Mouse (Mus musculus): ENCODE results near the gene Prpf38a.

The Prpf38a gene

GRCm38 (mm10) chr4:108578840-108579742, at the start of gene Prpf38a, which contains the start of gene Orc1:
Gene Prpf38a (minus strand): TSS chr4:108579336.
Gene Orc1 (plus strand): TSS chr4:108579423.
- DNase-seq (ENCODE audit: low spot score), result peak; percentile 96

GRCm38 (mm10) chr4:108627066-108627465, 47.9 kb upstream of the Prpf38a start:
- DNase-seq (ENCODE audit: low spot score), result no peak

- DNase-seq (ENCODE audit: low spot score), result no peak
These were observed 42.4 kb upstream of the Prpf38a start for GRCm38 (mm10) chr4:108621504-108621903.

GRCm38 (mm10) chr4:108620536-108620935, 41.4 kb upstream of the Prpf38a start:
- DNase-seq (ENCODE audit: low spot score), result no peak

- peak; percentile 80 for DNase-seq (ENCODE audit: low spot score)
These were observed 40.6 kb upstream of the Prpf38a start, which contains the start of gene Cc2d1b for GRCm38 (mm10) chr4:108619587-108620341. Gene Cc2d1b (plus strand): TSS chr4:108619940.

- DNase-seq (ENCODE audit: low spot score), result no peak
These were observed 40.0 kb upstream of the Prpf38a start for GRCm38 (mm10) chr4:108619165-108619564.

- no peak for DNase-seq (ENCODE audit: low spot score)
These were observed 39.5 kb upstream of the Prpf38a start for GRCm38 (mm10) chr4:108618586-108618985.

- no peak for DNase-seq (ENCODE audit: low spot score)
These were observed 31.8 kb upstream of the Prpf38a start for GRCm38 (mm10) chr4:108610935-108611334.

GRCm38 (mm10) chr4:108608651-108609050, 29.5 kb upstream of the Prpf38a start:
- no peak for DNase-seq (ENCODE audit: low spot score)

GRCm38 (mm10) chr4:108601870-108602269, 22.7 kb upstream of the Prpf38a start:
- DNase-seq (ENCODE audit: low spot score), result no peak

- DNase-seq (ENCODE audit: low spot score), result no peak
These were observed 19.2 kb upstream of the Prpf38a start for GRCm38 (mm10) chr4:108598306-108598705.

- no peak for DNase-seq (ENCODE audit: low spot score)
These were observed 16.6 kb upstream of the Prpf38a start for GRCm38 (mm10) chr4:108595785-108596184.

GRCm38 (mm10) chr4:108593376-108593775, 14.2 kb upstream of the Prpf38a start:
- DNase-seq (ENCODE audit: low spot score), result no peak

GRCm38 (mm10) chr4:108579743-108580411, 741 bp upstream of the Prpf38a start:
- DNase-seq (ENCODE audit: low spot score), result peak; percentile 3

- DNase-seq (ENCODE audit: low spot score), result no peak
These were observed 6.5 kb downstream of the Prpf38a start for GRCm38 (mm10) chr4:108572644-108573043.

- no peak for DNase-seq (ENCODE audit: low spot score)
These were observed 14.1 kb downstream of the Prpf38a start for GRCm38 (mm10) chr4:108565026-108565425.

GRCm38 (mm10) chr4:108539701-108540100, 39.4 kb downstream of the Prpf38a start:
- DNase-seq (ENCODE audit: low spot score), result no peak

Measured in ovary, postnatal 14 days (tissue).